Mouse (Mus musculus) small intestine, adult 2 months (tissue): ENCODE measurements around the gene Clk1. TPM values are rescaled to one million over a fixed set of nuclear protein-coding genes. Genes with fewer than 3 reads are reported as not detected.
A peak's percentile ranks its signal among the peaks of the same experiment; 100 is the strongest.
"Not testable (repeated sequence)": the region's sequence is repeated elsewhere in the genome, so short reads cannot be mapped to it uniquely, and the experiment has no call there.

ENCODE experiments used
- H3K27ac ChIP-seq: fragments of 200-500 bp; 2 replicates; pipeline ENCODE4 v1.5.1; 2012; ENCODE audit warnings: low read depth, low read length, control low read depth, inconsistent platforms; ENCODE audit not compliant: insufficient read depth
- H3K27me3 ChIP-seq: fragments of 200-500 bp; 2 replicates; pipeline ENCODE4 v1.6.1; 2012; ENCODE audit warnings: mild to moderate bottlenecking, moderate library complexity, low read length, inconsistent platforms; ENCODE audit not compliant: control insufficient read depth, insufficient read depth
- H3K36me3 ChIP-seq: fragments of 200-500 bp; 2 replicates; pipeline ENCODE4 v1.6.1; 2012; ENCODE audit warnings: mild to moderate bottlenecking, low read length, control low read depth, inconsistent platforms; ENCODE audit not compliant: control insufficient read depth, insufficient read depth
- H3K4me1 ChIP-seq: fragments of 200-500 bp; 2 replicates; pipeline ENCODE4 v1.6.1; 2012; ENCODE audit warnings: low read length, inconsistent platforms, mixed read lengths; ENCODE audit not compliant: control insufficient read depth, insufficient read depth, insufficient read length
- H3K4me3 ChIP-seq: fragments of 200-500 bp; 2 replicates; pipeline ENCODE4 v1.5.1; 2012; ENCODE audit warnings: low read depth, mild to moderate bottlenecking, control low read depth, inconsistent platforms, low read length, moderate library complexity
- CTCF ChIP-seq: fragments of 200-500 bp; IDR thresholded peaks from 2 replicates; pipeline ENCODE4 v1.5.1; 2012; ENCODE audit warnings: low read depth, mild to moderate bottlenecking, control low read depth, inconsistent platforms, low read length, moderate library complexity, mixed read lengths; ENCODE audit not compliant: insufficient replicate concordance, insufficient read length; ENCODE audit errors: extremely low read depth
- POLR2A ChIP-seq: fragments of 200-500 bp; IDR thresholded peaks from 2 replicates; pipeline ENCODE4 v1.6.1; 2012; ENCODE audit warnings: low read depth, mild to moderate bottlenecking, control low read depth, inconsistent platforms, low read length, moderate library complexity
- WGBS: fragments of 180-500 bp; shearing (Covaris S2); methylation state at CpG from one replicate; pipeline ENCODE4 v1.1.7; 2018; 5-methylcytosine and 5-hydroxymethylcytosine counted together
- polyA plus RNA-seq: library from polyadenylated mRNA; depleted of rRNA; stranded (reverse); fragments of >200 nt; gene quantifications from 2 replicates; pipeline ENCODE4 v1.2.3, GENCODE M21; 2012

Clk1 gene
- polyA plus RNA-seq, 1 experiment, result 11.1 TPM

GRCm38 (mm10) chr1:58392652-58393283 lies 31.1 kb downstream of the Clk1 start, which contains the start of gene Bzw1:
Gene Bzw1 (plus strand): TSS chr1:58392898.
- WGBS, result 1% methylated on average over 58 of the region's 61 CpGs
- Histone ChIP-seq H3K4me3 (peak within 1 kb of the TSS; percentile 91), H3K27ac (peak within 1 kb of the TSS; percentile 97), H3K4me1 (no peaks in the 10 kb centered on the region; the same call in 1 of the 2 replicates), H3K27me3 (no peaks in the 10 kb centered on the region), H3K36me3 (peaks cover 25% of the 10 kb centered on the region)
- TF ChIP-seq POLR2A, result peak; percentile 83; the same call in 1 of the 2 replicates
- no peak for TF ChIP-seq CTCF

DNA sequence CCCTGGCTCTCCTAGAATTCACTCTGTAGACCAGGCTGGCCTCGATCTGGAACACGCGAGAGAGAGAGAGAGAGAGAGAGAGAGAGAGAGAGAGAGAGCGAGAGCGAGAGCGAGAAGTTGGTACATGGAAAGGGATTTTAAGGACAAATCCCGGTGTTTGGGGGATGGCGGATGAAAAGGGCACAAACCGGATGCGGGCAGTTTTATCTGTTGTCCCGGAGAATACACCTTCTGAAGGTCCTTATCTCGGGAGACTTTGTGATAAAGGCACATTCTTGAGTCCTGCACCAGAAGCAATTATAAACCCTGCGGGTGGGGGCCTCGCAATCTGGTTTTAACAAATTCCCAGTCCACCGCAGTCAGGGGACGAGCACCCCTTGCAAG lies 31.6 kb downstream of the Clk1 start:
- WGBS, result under 1% methylated on average over 16 of the region's 16 CpGs
- Histone ChIP-seq H3K27ac (peak overlapping the region; percentile 97), H3K4me3 (peak overlapping the region; percentile 91), H3K36me3 (peaks cover 23% of the 10 kb centered on the region), H3K4me1 (no peaks in the 10 kb centered on the region; the same call in 1 of the 2 replicates), H3K27me3 (no peaks in the 10 kb centered on the region)
- TF ChIP-seq CTCF (no peak), POLR2A (no peak)

DNA sequence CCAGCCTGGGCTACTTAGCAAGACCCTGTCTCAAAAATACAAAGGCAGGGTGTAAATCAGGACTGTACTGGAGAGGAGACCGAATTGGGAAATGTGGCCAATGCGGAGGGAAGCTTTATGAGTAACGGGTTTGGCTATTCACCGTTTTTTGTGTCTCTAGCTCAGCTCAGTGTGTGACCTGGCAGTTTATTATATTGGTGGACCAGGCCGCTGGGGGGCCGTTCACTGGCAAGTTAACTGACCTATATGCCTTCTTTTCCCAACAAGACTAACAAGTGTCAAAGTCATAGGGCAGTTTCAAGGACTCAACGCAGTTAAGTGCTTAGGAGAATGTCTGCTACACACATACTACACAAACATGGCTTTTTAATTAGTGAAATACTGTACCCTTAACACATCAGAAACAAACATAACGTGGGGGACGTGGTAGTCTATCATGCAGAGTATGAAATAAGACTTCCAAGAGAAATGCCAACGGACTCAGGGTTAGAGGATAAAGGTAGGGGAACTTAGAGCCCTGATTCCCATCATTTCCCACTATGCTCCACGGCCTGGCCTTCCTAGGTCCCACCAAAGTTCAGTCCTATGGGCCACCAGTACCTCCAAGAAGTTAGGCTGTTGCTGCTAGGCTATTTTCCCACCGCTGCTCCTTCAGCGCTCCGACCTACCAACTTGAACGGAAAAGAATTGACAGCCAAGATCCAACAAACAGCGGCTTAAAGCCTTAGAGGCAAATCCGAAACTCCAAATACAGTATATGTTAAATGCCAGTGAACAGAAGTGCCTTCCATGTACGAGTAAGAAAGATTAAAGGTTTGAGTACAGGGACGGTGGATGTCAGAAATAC lies 32.2 kb downstream of the Clk1 start:
- 38% methylated on average over 19 of the region's 19 CpGs for WGBS

DNA sequence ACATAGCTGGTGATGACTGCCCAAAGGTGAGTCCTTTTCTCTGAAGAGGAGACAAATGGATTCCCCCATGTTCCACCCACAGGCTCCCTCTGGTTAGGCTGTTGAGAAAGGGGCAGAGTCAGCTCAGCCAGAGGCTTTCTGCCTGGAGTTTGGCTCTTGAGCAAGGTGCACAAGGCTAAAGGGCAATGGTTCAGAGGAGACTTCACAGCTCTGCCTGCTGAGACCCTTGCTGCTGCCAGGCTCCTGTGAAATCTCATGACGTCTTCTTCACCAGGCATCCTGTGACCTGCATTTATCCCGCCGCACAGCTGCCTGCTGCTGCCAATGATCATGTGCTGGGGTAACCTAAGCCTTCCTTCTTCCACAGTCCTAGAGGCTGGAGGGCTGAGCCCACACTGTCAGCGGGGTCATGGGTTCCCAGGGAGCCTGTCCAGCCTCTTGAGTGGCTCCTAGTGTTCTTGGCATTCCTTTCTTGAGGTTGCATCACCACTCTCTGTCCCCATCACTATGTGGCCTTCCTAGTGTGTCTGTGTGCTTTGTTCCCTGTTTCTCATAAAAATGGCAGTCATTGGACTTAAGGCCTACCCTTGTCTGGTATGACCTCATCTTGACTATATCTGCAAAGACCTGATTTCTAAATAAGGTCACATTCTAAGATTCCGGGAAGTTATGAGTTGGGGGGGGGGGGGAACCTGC lies 41.1 kb downstream of the Clk1 start:
- no peak overlapping the region for H3K4me3 ChIP-seq
- 86% methylated on average over 5 of the region's 5 CpGs for WGBS
- H3K27ac ChIP-seq, result no peak overlapping the region
- H3K27me3 ChIP-seq, result no peaks in the 10 kb centered on the region
- H3K4me1 ChIP-seq, result no peaks in the 10 kb centered on the region
- TF ChIP-seq CTCF, result no peak
- TF ChIP-seq POLR2A, result no peak
- no peaks in the 10 kb centered on the region for H3K36me3 ChIP-seq

More for the DNA sequence above, 32.2 kb downstream of the Clk1 start:
- Histone ChIP-seq H3K4me1 (no peaks in the 10 kb centered on the region; the same call in 1 of the 2 replicates), H3K4me3 (peak overlapping the region; percentile 91), H3K27ac (peak overlapping the region; percentile 97; the same call in 1 of the 2 replicates), H3K36me3 (peaks cover 19% of the 10 kb centered on the region), H3K27me3 (no peaks in the 10 kb centered on the region)
- TF ChIP-seq CTCF (no peak), POLR2A (no peak)

DNA sequence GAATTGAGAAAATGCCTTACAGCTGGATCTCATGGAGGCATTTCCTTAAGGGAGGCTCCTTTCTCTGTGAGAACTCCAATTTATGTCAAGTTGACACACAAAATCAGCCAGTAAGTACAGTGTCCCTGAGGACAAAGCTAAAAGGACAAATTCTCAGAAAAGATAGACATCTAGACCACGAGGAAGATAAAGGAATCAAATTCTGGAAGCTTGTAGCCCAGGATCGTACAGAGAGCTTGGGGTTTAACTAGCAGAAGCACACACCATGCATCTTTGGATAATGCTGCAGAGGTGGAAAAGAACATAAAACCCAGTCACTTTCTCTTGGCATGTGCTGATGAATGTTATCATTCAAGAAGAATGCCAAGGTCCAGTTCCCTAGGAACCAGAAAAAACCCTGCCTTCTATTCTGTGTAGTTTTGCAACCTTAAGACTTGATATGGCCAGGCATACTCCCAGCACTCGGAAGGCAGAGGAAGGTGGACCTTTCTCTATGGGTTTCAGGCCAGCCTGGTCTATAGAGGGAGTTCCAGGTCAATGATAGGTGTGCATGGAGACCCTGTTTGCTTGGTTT lies 48.2 kb downstream of the Clk1 start:
- WGBS, result 63% methylated on average over 3 of the region's 3 CpGs
- Histone ChIP-seq H3K27ac (no peak overlapping the region), H3K36me3 (no peaks in the 10 kb centered on the region), H3K4me1 (no peaks in the 10 kb centered on the region), H3K27me3 (no peaks in the 10 kb centered on the region), H3K4me3 (no peak overlapping the region)
- TF ChIP-seq CTCF (no peak), POLR2A (no peak)

- not testable (repeated sequence) for H3K36me3 ChIP-seq, H3K4me1 ChIP-seq, H3K27ac ChIP-seq, H3K27me3 ChIP-seq, H3K4me3 ChIP-seq
- WGBS, result 83% methylated on average over 2 of the region's 2 CpGs
Observed at GRCm38 (mm10) chr1:58374266-58374665, 49.6 kb downstream of the Clk1 start.

- no peak for TF ChIP-seq POLR2A
- TF ChIP-seq CTCF, result no peak
- Histone ChIP-seq H3K36me3 (no peaks in the 10 kb centered on the region), H3K4me1 (peaks cover 5% of the 10 kb centered on the region; the same call in 1 of the 2 replicates), H3K27ac (no peak overlapping the region), H3K27me3 (no peaks in the 10 kb centered on the region), H3K4me3 (no peak overlapping the region)
- WGBS, result 73% methylated on average over 2 of the region's 2 CpGs
Observed at GRCm38 (mm10) chr1:58369716-58370115, 54.1 kb downstream of the Clk1 start.
